Mouse (Mus musculus) stomach, postnatal 0 days (tissue): ENCODE data around the gene Gm815. TPM values are rescaled to one million over a fixed set of nuclear protein-coding genes. Genes with fewer than 3 reads are reported as not detected.

Experiments
- ATAC-seq: fragments of 200-750 bp; cut with Nextera tagmentation; 2 replicates; pipeline ENCODE4 v1.8.0; 2017; ENCODE audit not compliant: low FRiP score, low TSS enrichment
- DNase-seq: peaks from one replicate; pipeline ENCODE4 v3.0.0-alpha.2; 2016; ENCODE audit warnings: low spot score
- H3K27ac ChIP-seq: fragments of 300-500 bp; sonication (generic); replicated peaks from 2 replicates; pipeline ENCODE4 v1.5.1; 2014; ENCODE audit warnings: mild to moderate bottlenecking, control low read depth
- H3K27me3 ChIP-seq: fragments of 300-500 bp; sonication (generic); 2 replicates; pipeline ENCODE4 v1.6.1; 2014; ENCODE audit warnings: low read length; ENCODE audit not compliant: control insufficient read depth, insufficient read depth
- H3K36me3 ChIP-seq: fragments of 300-500 bp; sonication (generic); 2 replicates; pipeline ENCODE4 v1.6.1; 2014; ENCODE audit warnings: low read length, mixed read lengths; ENCODE audit not compliant: control insufficient read depth, insufficient read depth
- H3K4me1 ChIP-seq: fragments of 300-500 bp; sonication (generic); replicated peaks from 2 replicates; pipeline ENCODE4 v1.6.1; 2014; ENCODE audit warnings: antibody characterized with exemption; ENCODE audit not compliant: control insufficient read depth, insufficient read depth
- H3K4me2 ChIP-seq: fragments of 300-500 bp; sonication (generic); replicated peaks from 2 replicates; pipeline ENCODE4 v1.6.1; 2014; ENCODE audit warnings: low read depth, mild to moderate bottlenecking, control low read depth, moderate library complexity
- H3K4me3 ChIP-seq: fragments of 300-500 bp; sonication (generic); 2 replicates; pipeline ENCODE4 v1.5.1; 2014; ENCODE audit warnings: low read depth, low read length, control low read depth
- H3K9ac ChIP-seq: fragments of 300-500 bp; sonication (generic); 2 replicates; pipeline ENCODE4 v1.6.1; 2014; ENCODE audit warnings: mild to moderate bottlenecking, low read length, control low read depth, mixed read lengths
- H3K9me3 ChIP-seq: fragments of 300-500 bp; sonication (generic); 2 replicates; pipeline ENCODE4 v1.6.1; 2016; ENCODE audit warnings: low read length; ENCODE audit not compliant: control insufficient read depth
- CTCF ChIP-seq: IDR thresholded peaks from 2 replicates; pipeline ENCODE4 v1.5.1; 2016; ENCODE audit warnings: antibody characterized with exemption, low read depth, mild to moderate bottlenecking, moderate library complexity
- EP300 ChIP-seq: optimal IDR thresholded peaks from 2 replicates; pipeline ENCODE3; 2016; ENCODE audit warnings: antibody characterized with exemption
- WGBS: fragments of 180-500 bp; shearing (Covaris S2); extraction: QIAGEN DNeasy Blood & Tissue Kit; methylation state at CpG from one replicate; pipeline ENCODE4 v1.1.7; 2014; 5-methylcytosine and 5-hydroxymethylcytosine counted together
- polyA plus RNA-seq: library from polyadenylated mRNA; unstranded; fragments of >200 nt; fragmentation: Nextera tagmentation; extraction: Ambion mirVana; gene quantifications from 2 replicates; pipeline ENCODE4 v1.2.1, GENCODE M21; 2015

The Gm815 gene
- polyA plus RNA-seq, 1 experiment from 2014 or later, result not detected

GRCm38 (mm10) chr19:26870280-26870679 is 15.4 kb upstream of the Gm815 start:
- no peak overlapping the region for H3K4me2 ChIP-seq
- no peak overlapping the region for H3K4me3 ChIP-seq
- ATAC-seq (no peak), DNase-seq (no peak)
- H3K36me3 ChIP-seq, result no peaks in the 10 kb centered on the region
- 47% methylated on average over 7 of the region's 7 CpGs for WGBS
- peaks cover 8% of the 10 kb centered on the region; the same call in 1 of the 2 replicates for H3K4me1 ChIP-seq
- no peak for TF ChIP-seq EP300
- H3K9ac ChIP-seq, result no peak overlapping the region
- no peaks in the 10 kb centered on the region for H3K27me3 ChIP-seq
- H3K9me3 ChIP-seq, result no peaks in the 10 kb centered on the region
- H3K27ac ChIP-seq, result no peak overlapping the region

GRCm38 (mm10) chr19:26871096-26871495 is 14.6 kb upstream of the Gm815 start:
- 22% methylated on average over 3 of the region's 3 CpGs for WGBS
- Histone ChIP-seq H3K4me1 (peaks cover 2% of the 10 kb centered on the region; the same call in 1 of the 2 replicates), H3K36me3 (no peaks in the 10 kb centered on the region), H3K4me3 (no peak overlapping the region), H3K4me2 (no peak overlapping the region), H3K27ac (no peak overlapping the region), H3K9ac (no peak overlapping the region), H3K27me3 (no peaks in the 10 kb centered on the region), H3K9me3 (no peaks in the 10 kb centered on the region)
- TF ChIP-seq EP300, result no peak
- TF ChIP-seq CTCF, result no peak
- DNase-seq (no peak), ATAC-seq (no peak)

- 52% methylated on average over 6 of the region's 6 CpGs for WGBS
- Histone ChIP-seq H3K36me3 (no peaks in the 10 kb centered on the region), H3K4me2 (no peak overlapping the region), H3K4me1 (0 out of 2 replicates have a peak, but pooled peaks cover 2% of the 10 kb centered on the region), H3K9me3 (no peaks in the 10 kb centered on the region), H3K27me3 (no peaks in the 10 kb centered on the region), H3K27ac (no peak overlapping the region), H3K9ac (no peak overlapping the region), H3K4me3 (no peak overlapping the region)
- DNase-seq (no peak), ATAC-seq (no peak)
- no peak for TF ChIP-seq EP300
- no peak for TF ChIP-seq CTCF
Measured at GRCm38 (mm10) chr19:26872886-26873285, 12.8 kb upstream of the Gm815 start.

GRCm38 (mm10) chr19:26875601-26876000 is 10.1 kb upstream of the Gm815 start:
- Histone ChIP-seq H3K27me3 (no peaks in the 10 kb centered on the region), H3K4me3 (no peak overlapping the region), H3K9me3 (no peaks in the 10 kb centered on the region), H3K4me1 (0 out of 2 replicates have a peak, but pooled peaks cover 2% of the 10 kb centered on the region), H3K9ac (no peak overlapping the region), H3K36me3 (no peaks in the 10 kb centered on the region), H3K27ac (no peak overlapping the region), H3K4me2 (no peak overlapping the region)
- TF ChIP-seq CTCF (no peak), EP300 (no peak)
- ATAC-seq, result no peak
- no peak for DNase-seq
- WGBS, result 92% methylated on average over 6 of the region's 6 CpGs

GRCm38 (mm10) chr19:26877180-26877775 is 8.4 kb upstream of the Gm815 start:
- Histone ChIP-seq H3K36me3 (no peaks in the 10 kb centered on the region), H3K9me3 (no peaks in the 10 kb centered on the region), H3K27ac (no peak overlapping the region), H3K27me3 (no peaks in the 10 kb centered on the region), H3K4me1 (no peaks in the 10 kb centered on the region), H3K4me2 (no peak overlapping the region), H3K4me3 (no peak overlapping the region), H3K9ac (no peak overlapping the region)
- 36% methylated on average over 10 of the region's 10 CpGs for WGBS
- no peak for DNase-seq
- ATAC-seq, result no peak
- no peak for TF ChIP-seq CTCF
- TF ChIP-seq EP300, result no peak

- Histone ChIP-seq H3K9ac (no peak overlapping the region), H3K4me3 (no peak overlapping the region), H3K9me3 (no peaks in the 10 kb centered on the region), H3K27me3 (no peaks in the 10 kb centered on the region), H3K27ac (no peak overlapping the region), H3K4me1 (no peaks in the 10 kb centered on the region), H3K36me3 (no peaks in the 10 kb centered on the region), H3K4me2 (no peak overlapping the region)
- TF ChIP-seq CTCF (no peak), EP300 (no peak)
- WGBS, result 85% methylated on average over 4 of the region's 4 CpGs
- DNase-seq (no peak), ATAC-seq (no peak)
Measured at GRCm38 (mm10) chr19:26879856-26880255, 5.8 kb upstream of the Gm815 start.
